Mouse (Mus musculus): ENCODE measurements at regions not wholly inside any gene's neighbourhood (a gene's known extent, or its start where the extent isn't known, plus 50 kb on each side); places are given as distances from the start of the nearest gene placed in this dataset.

DNA sequence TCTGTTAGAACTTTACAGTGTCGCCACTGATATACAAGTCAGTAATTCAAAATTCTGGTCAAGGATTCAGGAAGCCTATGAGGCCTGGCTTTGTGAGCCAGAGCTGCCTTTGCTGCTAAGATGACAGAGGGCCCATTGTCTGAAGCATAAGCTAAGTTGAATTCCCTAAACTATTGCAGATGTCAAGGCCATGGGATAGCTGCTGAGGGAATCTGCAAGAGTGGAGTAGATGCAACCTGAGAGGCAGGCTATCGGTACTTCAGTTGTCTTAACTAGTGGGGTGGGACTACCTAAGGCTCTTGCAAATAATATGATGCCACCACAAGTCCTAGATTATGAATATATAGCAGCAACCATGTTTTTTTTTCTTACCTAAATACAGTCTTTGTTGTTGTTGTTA, 263.9 kb downstream of the Gm21833 start:
- DNase-seq (ENCODE audit: low spot score): peak; percentile 62
- H3K9me3 ChIP-seq (replicated peaks; ENCODE audit: control insufficient read depth, low read length): no peaks in the 10 kb centered on the region
- ATAC-seq (replicated peaks; ENCODE audit: insufficient number of reproducible peaks, low FRiP score, low TSS enrichment, low read depth): 0 out of 2 replicates have a peak, but pooled peaks have one; percentile 56
- WGBS: 33% methylated on average over 2 of the region's 2 CpGs
- no peaks in the 10 kb centered on the region for H3K27me3 ChIP-seq (ENCODE audit: control insufficient read depth, insufficient read depth, low read length)
- no peak overlapping the region for H3K9ac ChIP-seq (replicated peaks; ENCODE audit: low read length)
- H3K27ac ChIP-seq (replicated peaks; ENCODE audit: low read depth, low read length): no peak overlapping the region
- no peak overlapping the region for H3K4me2 ChIP-seq (ENCODE audit: low read depth, low read length)
- H3K36me3 ChIP-seq (replicated peaks; ENCODE audit: control insufficient read depth, insufficient read depth, low read depth, low read length): no peaks in the 10 kb centered on the region
- no peak overlapping the region for H3K4me3 ChIP-seq (ENCODE audit: low read depth, low read length)
- H3K4me1 ChIP-seq (ENCODE audit: control insufficient read depth, insufficient read depth, low read length): no peaks in the 10 kb centered on the region

- ATAC-seq (replicated peaks; ENCODE audit: insufficient number of reproducible peaks, low FRiP score, low TSS enrichment, low read depth): no peak
- H3K36me3 ChIP-seq (replicated peaks; ENCODE audit: control insufficient read depth, insufficient read depth, low read depth, low read length): no peaks in the 10 kb centered on the region
- H3K4me3 ChIP-seq (ENCODE audit: low read depth, low read length): no peak overlapping the region
- H3K9ac ChIP-seq (replicated peaks; ENCODE audit: low read length): no peak overlapping the region
- 83% methylated on average over 1 of the region's 1 CpGs for WGBS
- no peak overlapping the region for H3K4me2 ChIP-seq (ENCODE audit: low read depth, low read length)
- no peaks in the 10 kb centered on the region for H3K27me3 ChIP-seq (ENCODE audit: control insufficient read depth, insufficient read depth, low read length)
- DNase-seq (ENCODE audit: low spot score): no peak
- H3K4me1 ChIP-seq (ENCODE audit: control insufficient read depth, insufficient read depth, low read length): no peaks in the 10 kb centered on the region
- H3K9me3 ChIP-seq (replicated peaks; ENCODE audit: control insufficient read depth, low read length): no peaks in the 10 kb centered on the region
- H3K27ac ChIP-seq (replicated peaks; ENCODE audit: low read depth, low read length): no peak overlapping the region
Measured at GRCm38 (mm10) chr16:83111128-83111527, 282.9 kb downstream of the Gm21833 start.

GRCm38 (mm10) chr16:83131876-83132275, 303.7 kb downstream of the Gm21833 start:
- no peak for DNase-seq (ENCODE audit: low spot score)
- no peaks in the 10 kb centered on the region for H3K9me3 ChIP-seq (replicated peaks; ENCODE audit: control insufficient read depth, low read length)
- H3K4me2 ChIP-seq (ENCODE audit: low read depth, low read length): no peak overlapping the region
- H3K36me3 ChIP-seq (replicated peaks; ENCODE audit: control insufficient read depth, insufficient read depth, low read depth, low read length): no peaks in the 10 kb centered on the region
- no peak overlapping the region for H3K27ac ChIP-seq (replicated peaks; ENCODE audit: low read depth, low read length)
- no peak for ATAC-seq (replicated peaks; ENCODE audit: insufficient number of reproducible peaks, low FRiP score, low TSS enrichment, low read depth)
- H3K4me3 ChIP-seq (ENCODE audit: low read depth, low read length): no peak overlapping the region
- H3K4me1 ChIP-seq (ENCODE audit: control insufficient read depth, insufficient read depth, low read length): no peaks in the 10 kb centered on the region
- H3K27me3 ChIP-seq (ENCODE audit: control insufficient read depth, insufficient read depth, low read length): no peaks in the 10 kb centered on the region
- no peak overlapping the region for H3K9ac ChIP-seq (replicated peaks; ENCODE audit: low read length)

GRCm38 (mm10) chr16:83173021-83173420, 344.8 kb downstream of the Gm21833 start:
- Histone ChIP-seq H3K27me3 (ENCODE audit: control insufficient read depth, insufficient read depth, low read length) (no peaks in the 10 kb centered on the region), H3K4me1 (ENCODE audit: control insufficient read depth, insufficient read depth, low read length) (no peaks in the 10 kb centered on the region), H3K27ac (replicated peaks; ENCODE audit: low read depth, low read length) (no peak overlapping the region), H3K9me3 (replicated peaks; ENCODE audit: control insufficient read depth, low read length) (no peaks in the 10 kb centered on the region), H3K4me3 (ENCODE audit: low read depth, low read length) (no peak overlapping the region), H3K9ac (replicated peaks; ENCODE audit: low read length) (no peak overlapping the region), H3K4me2 (ENCODE audit: low read depth, low read length) (no peak overlapping the region), H3K36me3 (replicated peaks; ENCODE audit: control insufficient read depth, insufficient read depth, low read depth, low read length) (no peaks in the 10 kb centered on the region)
- DNase-seq (ENCODE audit: low spot score) (no peak), ATAC-seq (replicated peaks; ENCODE audit: insufficient number of reproducible peaks, low FRiP score, low TSS enrichment, low read depth) (no peak)
- 88% methylated on average over 1 of the region's 1 CpGs for WGBS

DNA sequence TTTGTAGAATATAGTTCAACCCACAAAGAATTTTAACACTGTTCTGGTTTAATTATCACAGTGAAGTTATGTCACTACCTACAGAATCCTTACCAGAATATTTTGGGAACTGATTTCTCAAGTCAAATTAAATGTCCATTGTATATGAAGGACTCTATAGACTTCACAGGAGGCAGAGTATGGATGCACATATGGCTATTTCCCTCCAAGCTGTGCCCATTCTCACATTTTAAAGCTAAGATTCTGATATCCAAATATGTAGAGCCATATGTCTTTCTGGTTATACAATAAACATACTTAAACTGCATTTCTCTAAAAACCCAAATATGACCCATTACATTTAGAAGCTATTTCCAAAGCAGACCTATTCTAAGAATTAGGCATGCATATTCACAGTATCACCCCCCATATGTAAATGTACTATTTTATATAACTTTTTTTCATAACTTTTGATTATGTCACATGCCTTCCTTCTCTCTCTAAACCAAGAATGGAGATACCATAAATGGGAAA, 365.3 kb downstream of the Gm21833 start:
- Histone ChIP-seq H3K4me3 (ENCODE audit: low read depth, low read length) (no peak overlapping the region), H3K27ac (replicated peaks; ENCODE audit: low read depth, low read length) (no peak overlapping the region), H3K4me1 (ENCODE audit: control insufficient read depth, insufficient read depth, low read length) (no peaks in the 10 kb centered on the region), H3K27me3 (ENCODE audit: control insufficient read depth, insufficient read depth, low read length) (no peaks in the 10 kb centered on the region), H3K9me3 (replicated peaks; ENCODE audit: control insufficient read depth, low read length) (no peaks in the 10 kb centered on the region), H3K4me2 (ENCODE audit: low read depth, low read length) (no peak overlapping the region), H3K36me3 (replicated peaks; ENCODE audit: control insufficient read depth, insufficient read depth, low read depth, low read length) (no peaks in the 10 kb centered on the region), H3K9ac (replicated peaks; ENCODE audit: low read length) (no peak overlapping the region)
- ATAC-seq (replicated peaks; ENCODE audit: insufficient number of reproducible peaks, low FRiP score, low TSS enrichment, low read depth) (no peak), DNase-seq (ENCODE audit: low spot score) (no peak)

DNA sequence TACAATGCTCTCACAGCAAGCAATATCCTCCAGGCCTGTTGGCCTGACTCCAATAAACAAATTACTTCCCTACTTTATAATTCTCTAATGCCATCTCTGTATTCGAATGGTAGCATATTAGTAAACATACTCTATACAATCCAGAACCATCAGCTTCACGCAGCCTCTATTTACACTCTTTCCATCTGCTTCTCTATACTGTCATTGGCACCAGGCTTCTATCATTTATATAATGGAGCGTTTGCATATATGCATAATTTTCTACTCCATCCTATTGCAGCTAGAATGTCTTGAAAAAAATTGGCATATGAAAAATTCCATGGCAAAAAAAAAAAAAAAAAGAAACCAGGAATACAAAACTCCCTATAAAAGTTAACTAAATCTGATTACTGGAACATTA, 369.6 kb downstream of the Gm21833 start:
- ATAC-seq (replicated peaks; ENCODE audit: insufficient number of reproducible peaks, low FRiP score, low TSS enrichment, low read depth): no peak
- Histone ChIP-seq H3K36me3 (replicated peaks; ENCODE audit: control insufficient read depth, insufficient read depth, low read depth, low read length) (no peaks in the 10 kb centered on the region), H3K9me3 (replicated peaks; ENCODE audit: control insufficient read depth, low read length) (no peaks in the 10 kb centered on the region), H3K27me3 (ENCODE audit: control insufficient read depth, insufficient read depth, low read length) (no peaks in the 10 kb centered on the region), H3K4me3 (ENCODE audit: low read depth, low read length) (no peak overlapping the region), H3K9ac (replicated peaks; ENCODE audit: low read length) (no peak overlapping the region), H3K4me2 (ENCODE audit: low read depth, low read length) (no peak overlapping the region), H3K4me1 (ENCODE audit: control insufficient read depth, insufficient read depth, low read length) (no peaks in the 10 kb centered on the region), H3K27ac (replicated peaks; ENCODE audit: low read depth, low read length) (no peak overlapping the region)
- DNase-seq (ENCODE audit: low spot score): no peak
- 82% methylated on average over 3 of the region's 3 CpGs for WGBS
